Mouse (Mus musculus): ENCODE results near the gene Klc1.

Klc1 gene

DNA sequence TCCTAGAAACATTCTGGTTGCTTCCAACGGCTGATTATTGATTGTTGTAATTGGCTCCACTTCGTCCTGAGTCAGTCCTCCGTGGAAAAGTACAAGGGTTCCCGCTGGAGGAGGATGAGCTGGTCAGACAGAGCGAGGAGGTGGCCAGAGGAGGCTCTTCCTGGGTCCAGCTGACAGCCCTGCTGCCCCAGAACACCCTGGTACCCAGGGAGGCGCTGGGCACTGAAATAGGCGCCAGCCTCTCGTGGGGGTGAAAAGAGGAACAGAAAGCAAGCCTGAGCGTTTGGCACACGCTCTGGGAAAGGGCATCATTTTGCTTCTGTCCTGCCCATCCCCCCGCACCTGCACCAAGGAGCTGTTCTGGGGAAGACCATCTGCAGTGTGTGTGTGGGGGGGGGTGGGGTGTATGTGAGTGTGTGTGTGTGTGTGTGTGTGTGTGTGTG, 14.6 kb upstream of the Klc1 start:
- no peak for DNase-seq (ENCODE audit: low spot score)

DNA sequence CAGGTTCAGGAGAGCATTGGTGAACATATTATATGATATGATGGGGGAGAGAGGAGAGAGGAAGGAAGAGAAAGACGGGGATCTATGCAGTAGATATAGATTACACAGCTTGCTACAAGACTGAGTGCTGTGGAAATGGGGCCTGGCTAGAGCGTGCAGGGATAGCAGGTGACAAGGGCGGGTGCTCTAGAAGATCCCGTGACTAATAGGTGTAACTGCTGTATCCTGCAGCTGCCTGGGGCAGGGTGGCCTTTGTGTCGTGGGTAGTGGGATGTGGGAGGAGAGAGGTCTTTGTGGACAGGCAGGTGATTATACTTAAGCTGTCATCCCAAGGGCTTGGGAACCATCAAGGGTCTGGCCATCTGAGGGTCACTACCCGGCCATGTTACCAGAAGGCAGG, 13.4 kb upstream of the Klc1 start:
- no peak for DNase-seq (ENCODE audit: low spot score)

DNA sequence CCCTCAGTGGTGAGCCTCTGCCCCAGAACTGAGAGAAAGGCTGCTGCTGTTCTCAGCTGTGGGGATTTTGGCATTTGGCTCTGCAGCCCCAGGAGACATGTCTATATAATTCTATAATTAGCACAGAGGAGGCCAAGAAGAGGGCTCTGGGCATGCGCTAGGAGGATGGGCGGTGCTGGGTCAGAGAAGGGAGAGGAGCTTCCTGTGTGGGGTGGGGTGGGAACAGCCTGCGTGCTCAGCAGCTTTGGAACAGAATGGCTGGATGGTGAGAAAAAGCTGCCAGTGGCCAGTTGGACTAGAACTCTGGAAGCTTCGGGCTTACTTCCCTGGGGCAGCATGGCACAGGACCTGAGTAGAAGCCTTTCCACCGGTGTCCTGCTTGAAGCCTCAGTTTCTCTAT, 12.6 kb upstream of the Klc1 start:
- no peak for DNase-seq (ENCODE audit: low spot score)

- DNase-seq (ENCODE audit: low spot score): no peak
Measured at GRCm38 (mm10) chr12:111747421-111747820, 11.2 kb upstream of the Klc1 start.

DNA sequence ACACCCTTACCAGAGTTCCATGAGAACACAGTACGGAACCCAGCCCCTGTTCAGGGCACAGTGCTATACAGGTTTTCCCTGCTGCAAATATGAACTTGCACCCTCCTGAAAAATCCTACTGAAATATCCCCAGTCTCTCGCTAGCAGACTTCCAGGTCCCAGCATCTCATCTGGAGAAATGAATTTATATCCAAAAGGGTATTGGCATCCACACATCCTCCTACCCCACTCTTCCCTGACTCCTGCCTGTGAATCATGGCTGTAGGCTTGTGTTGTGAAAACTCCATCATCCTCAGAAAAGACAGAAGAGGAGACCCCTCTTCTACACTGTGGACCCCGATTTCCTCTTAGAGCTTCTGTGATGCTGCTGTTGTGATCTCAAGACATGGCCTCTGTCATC, 7.9 kb upstream of the Klc1 start:
- no peak for DNase-seq (ENCODE audit: low spot score)

DNA sequence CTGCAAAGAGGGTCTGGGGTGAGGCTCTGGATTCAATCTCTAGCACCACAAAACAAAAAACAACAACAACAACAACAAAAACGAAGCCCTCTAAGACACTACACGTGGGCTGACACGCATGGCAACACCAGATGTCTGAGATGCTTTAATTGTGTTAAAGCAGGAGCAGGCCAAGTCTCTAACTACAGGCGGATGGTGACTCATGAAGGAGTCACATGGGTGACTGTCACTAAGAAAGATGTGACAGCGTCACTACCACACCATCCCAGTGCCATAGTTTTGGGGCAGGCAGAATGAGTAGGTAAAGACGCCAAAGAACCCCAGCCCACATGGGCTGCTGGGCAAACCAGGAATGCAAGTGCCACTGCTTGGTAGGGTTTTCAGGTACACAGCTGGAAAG, 6.2 kb upstream of the Klc1 start:
- DNase-seq (ENCODE audit: low spot score): no peak

GRCm38 (mm10) chr12:111753347-111753746, 5.3 kb upstream of the Klc1 start:
- no peak for DNase-seq (ENCODE audit: low spot score)

GRCm38 (mm10) chr12:111754710-111755109, 3.9 kb upstream of the Klc1 start:
- DNase-seq (ENCODE audit: low spot score): no peak

- no peak for DNase-seq (ENCODE audit: low spot score)
Measured at GRCm38 (mm10) chr12:111755231-111755630, 3.4 kb upstream of the Klc1 start.

DNA sequence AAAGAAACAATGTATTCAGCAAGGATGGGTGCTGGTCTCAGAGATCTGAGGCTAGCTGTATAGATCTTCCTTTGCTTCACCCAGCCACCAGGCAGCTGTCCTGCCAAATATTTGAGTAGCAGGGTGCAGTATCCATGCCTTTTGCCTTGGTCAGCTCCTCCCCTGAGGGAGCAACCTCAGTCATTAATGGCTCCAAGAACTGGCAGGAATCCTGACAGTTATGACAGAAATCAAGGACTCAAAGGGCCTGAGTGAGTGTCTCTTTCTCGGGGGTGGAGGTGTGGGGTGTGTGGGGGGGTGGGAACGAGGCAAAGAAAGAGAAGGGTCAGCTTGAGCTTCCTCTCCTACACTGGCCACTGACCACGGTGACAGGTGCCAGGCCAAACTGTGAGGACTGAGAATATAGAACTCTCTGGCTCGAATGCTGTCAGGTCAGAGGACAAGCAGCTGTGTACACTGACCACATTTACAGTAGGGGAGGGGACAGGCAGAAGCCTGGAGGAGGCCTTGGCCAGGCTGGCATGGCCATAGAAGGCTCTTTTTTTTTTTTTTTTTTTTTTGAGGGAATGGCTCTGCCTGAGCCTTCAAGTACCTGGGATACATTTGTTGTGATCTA, 2.5 kb upstream of the Klc1 start:
- no peak for DNase-seq (ENCODE audit: low spot score)

- DNase-seq (ENCODE audit: low spot score): no peak
Measured at GRCm38 (mm10) chr12:111756698-111757082, 2.0 kb upstream of the Klc1 start.

DNA sequence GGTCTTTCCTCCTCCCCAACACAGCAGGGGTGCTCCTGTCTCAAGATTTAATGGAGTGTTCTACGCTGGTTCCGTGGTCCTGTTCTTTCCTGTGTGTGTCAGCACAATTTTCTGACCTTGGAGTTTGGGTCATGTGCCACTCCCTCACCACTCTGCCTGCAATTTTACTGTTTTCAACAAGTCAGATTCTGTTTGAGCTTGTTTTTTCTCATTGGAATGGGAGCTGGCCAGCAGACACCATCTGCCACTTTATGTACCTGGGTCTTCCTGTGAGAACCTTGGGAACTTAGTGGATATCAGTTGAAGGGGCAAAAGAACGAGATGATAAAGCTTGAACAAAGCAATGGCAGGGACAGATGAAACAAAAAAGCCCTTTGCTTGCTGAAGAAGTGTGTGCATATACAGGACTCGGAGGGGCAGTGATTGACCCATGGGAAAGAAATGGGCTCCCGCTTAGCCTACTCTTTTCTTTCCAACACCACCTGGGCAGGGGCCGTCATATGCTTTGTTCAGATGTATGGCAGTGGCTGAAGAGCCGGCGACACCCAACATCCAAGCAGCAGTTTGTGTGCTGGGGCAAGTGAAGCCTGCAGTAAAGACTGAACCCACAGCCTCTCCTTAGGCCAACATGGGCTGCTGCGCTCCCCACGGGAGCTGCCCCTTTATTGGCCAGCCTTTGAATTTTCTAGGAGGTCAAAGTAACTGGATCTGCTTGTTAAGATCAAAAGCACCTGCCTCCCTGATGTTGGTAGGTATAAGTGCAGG, 906 bp upstream of the Klc1 start:
- DNase-seq (ENCODE audit: low spot score): no peak

GRCm38 (mm10) chr12:111759176-111760061, 770 bp downstream of the Klc1 start:
- no peak for DNase-seq (ENCODE audit: low spot score)

GRCm38 (mm10) chr12:111760306-111760908, 1.8 kb downstream of the Klc1 start:
- DNase-seq (ENCODE audit: low spot score): no peak

DNA sequence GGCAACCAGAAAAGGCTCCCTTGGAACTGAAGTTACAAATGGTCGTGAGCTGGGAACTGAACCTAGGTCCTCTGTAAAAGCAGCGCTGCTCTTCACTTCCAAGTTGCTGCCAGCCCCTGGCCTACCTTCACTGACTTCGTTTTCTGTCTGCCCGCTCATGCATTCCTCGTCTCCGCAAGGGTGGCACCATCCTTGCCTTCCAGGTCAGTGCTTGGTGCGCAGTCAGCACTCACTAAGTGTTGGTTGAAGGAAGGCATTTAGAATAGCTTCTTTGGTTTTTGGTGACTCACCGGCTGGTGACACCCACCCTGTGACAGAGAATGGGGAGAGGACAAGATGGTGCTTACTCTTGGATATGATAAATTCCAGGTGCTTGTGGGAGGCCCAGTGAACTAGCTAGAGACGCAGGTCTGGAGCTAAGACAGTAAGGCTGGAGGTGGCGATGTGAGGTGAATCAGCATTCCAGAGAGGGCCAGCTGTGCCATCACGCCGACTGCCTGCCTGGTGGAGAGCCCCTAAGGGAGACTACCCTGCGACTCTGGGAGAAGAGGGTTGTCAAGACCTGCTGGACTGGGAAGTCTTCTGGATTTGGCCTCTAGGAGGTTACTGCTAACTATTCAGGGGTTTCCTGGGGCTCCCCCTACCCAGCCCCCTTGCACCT, 4.1 kb downstream of the Klc1 start:
- no peak for DNase-seq (ENCODE audit: low spot score)

- no peak for DNase-seq (ENCODE audit: low spot score)
Measured at GRCm38 (mm10) chr12:111766313-111767236, 7.9 kb downstream of the Klc1 start.

DNA sequence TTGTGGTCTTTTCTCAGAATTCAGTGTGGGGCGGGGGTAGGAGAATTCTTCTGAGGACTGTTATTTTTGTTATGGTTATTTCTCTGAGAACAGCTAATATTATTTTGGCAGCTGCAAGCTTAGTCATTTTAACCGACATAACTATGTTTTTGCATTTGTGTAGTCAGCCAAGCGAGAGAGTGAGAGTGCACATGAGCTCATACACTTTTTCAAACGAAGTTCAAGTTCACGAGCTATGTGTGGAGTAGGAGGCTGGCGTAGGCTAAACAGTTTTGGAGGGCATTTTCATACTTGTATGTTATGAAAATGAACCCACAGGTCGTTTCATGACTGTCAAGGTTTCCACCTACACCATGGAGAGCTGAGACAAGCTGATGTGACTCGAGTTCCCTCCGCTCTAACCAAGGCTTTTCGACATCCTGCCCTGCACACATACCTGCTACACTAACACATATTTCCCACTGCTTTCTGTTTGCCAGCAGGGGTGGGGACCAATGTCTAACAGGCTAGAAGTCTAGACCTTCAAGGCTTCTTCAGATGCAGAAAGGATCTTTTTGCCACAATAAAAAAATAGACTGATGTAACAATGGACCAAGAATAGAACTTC, 9.8 kb downstream of the Klc1 start:
- no peak for DNase-seq (ENCODE audit: low spot score)

DNA sequence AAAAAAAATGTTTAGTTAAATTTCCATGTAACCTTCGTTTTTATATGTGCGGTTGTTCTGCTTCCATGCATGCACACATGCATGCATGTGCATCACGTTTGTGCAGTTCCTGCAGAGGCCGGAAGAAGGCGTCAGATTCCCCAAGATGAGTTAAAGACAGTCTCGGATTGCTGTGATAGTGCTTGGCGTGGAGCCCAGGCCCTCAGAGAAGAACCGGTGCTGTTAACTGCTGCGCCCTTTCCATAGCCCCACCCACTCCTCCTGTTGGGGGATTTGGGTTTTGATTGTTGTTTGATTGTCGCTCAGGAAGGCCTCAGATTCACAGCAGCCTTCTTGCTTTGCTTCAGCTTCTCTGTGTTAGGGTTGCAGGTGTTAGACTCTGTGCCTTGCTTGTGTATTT, 10.7 kb downstream of the Klc1 start:
- DNase-seq (ENCODE audit: low spot score): no peak

- no peak for DNase-seq (ENCODE audit: low spot score)
Measured at GRCm38 (mm10) chr12:111769816-111770577, 11.3 kb downstream of the Klc1 start.

- DNase-seq (ENCODE audit: low spot score): no peak
Measured at GRCm38 (mm10) chr12:111770651-111771050, 12.0 kb downstream of the Klc1 start.

All from yolk sac, embryonic 10.5 days (tissue).